Comparison of ENCODE assay signal across 9 mouse cellular contexts in genomic region chr17:50291485-50292200, GRCm38 (mm10). TPM values are rescaled to one million over a fixed set of nuclear protein-coding genes. Genes with fewer than 3 reads are reported as not detected.
A peak's percentile ranks its signal among the peaks of the same experiment; 100 is the strongest.
DNase-seq lines count a peak whose midpoint lies in the region; TF ChIP-seq lines count a peak whose summit lies in the region.
"Had no signal": no experiment of that assay in that cellular context is flagged by ENCODE, and none has a peak within 500 bp of the region (broad histone marks: within the 10 kb centered on the region; RNA-seq: fewer than 3 reads in every experiment).

No protein-coding gene starts in this region.

- intact Hi-C loops in heart, adult 2 months (cut with DNase I), result loop anchor here (1.0 to 5.0 kb wide), 6 partner anchors 41 to 504 kb away; partner anchors contain the start of gene Plcl2
- intact Hi-C loops in heart, postnatal 36 days (cut with DNase I), result loop anchor here (1.0 to 10.0 kb wide), 6 partner anchors 123 to 504 kb away; partner anchors contain the start of gene Plcl2

- H3K27ac ChIP-seq in heart, adult 2 months, result no peak overlapping the region
- no peak overlapping the region for H3K27ac ChIP-seq in thymus, adult 2 months (ENCODE audit: control insufficient read depth, insufficient read depth, low read length)

- H3K4me1 ChIP-seq in heart, adult 2 months (ENCODE audit: control insufficient read depth, insufficient read depth, low read length), result no peaks in the 10 kb centered on the region
- no peaks in the 10 kb centered on the region for H3K4me1 ChIP-seq in thymus, adult 2 months (replicated peaks; ENCODE audit: control insufficient read depth, insufficient read depth, low read length)

- peak; percentile 80 for TF ChIP-seq CTCF in heart, adult 2 months (IDR thresholded peaks at IDR 0.05)
- no peak for TF ChIP-seq CTCF in thymus, adult 2 months (IDR thresholded peaks at IDR 0.05; ENCODE audit: borderline replicate concordance, control insufficient read depth, extremely low read depth, insufficient read depth, low read length, poor library complexity)

- no peaks in the 10 kb centered on the region for H3K36me3 ChIP-seq in heart, adult 2 months (ENCODE audit: control insufficient read depth, insufficient read depth, low read length)
- no peaks in the 10 kb centered on the region for H3K36me3 ChIP-seq in thymus, adult 2 months (ENCODE audit: control insufficient read depth, insufficient read depth, low read length)

- H3K4me3 ChIP-seq in heart, adult 2 months, result no peak overlapping the region
- no peak overlapping the region for H3K4me3 ChIP-seq in thymus, adult 2 months (ENCODE audit: control insufficient read depth, insufficient read depth, low read length)

- TF ChIP-seq EP300 in heart, adult 2 months (IDR thresholded peaks at IDR 0.05; ENCODE audit: insufficient read depth, low read depth, low read length), result no peak

- WGBS in heart, adult 2 months, result 6% methylated on average over 3 of the region's 3 CpGs
- 18% methylated on average over 3 of the region's 3 CpGs for WGBS in thymus, adult 2 months

- no peak overlapping the region for H3K9ac ChIP-seq in heart, adult 2 months (ENCODE audit: low read depth, low read length)

- no peak for DNase-seq in heart, adult 2 months
- no peak for DNase-seq in heart, postnatal 36 days
- peak; percentile 80 for DNase-seq in 416B (ENCODE audit: low read depth)
- peak; percentile 77 for DNase-seq in brain, adult 2 months (ENCODE audit: low read depth, low spot score)
- DNase-seq in induced T-regulatory cell, adult 2 months (ENCODE audit: low read depth), result peak; percentile 77
- no peak for DNase-seq in testis, postnatal 14 days (ENCODE audit: low spot score)
- DNase-seq in thymus, adult 2 months, result no peak
- no peak for DNase-seq in yolk sac, embryonic 10.5 days (ENCODE audit: low spot score)
- DNase-seq: liver, embryonic 13.5 days had no signal

- H3K27me3 ChIP-seq in heart, adult 2 months (ENCODE audit: control insufficient read depth, insufficient read depth, low read length), result no peaks in the 10 kb centered on the region
- H3K27me3 ChIP-seq in thymus, adult 2 months (ENCODE audit: control insufficient read depth, insufficient read depth, low read length), result no peaks in the 10 kb centered on the region
- H3K27me3 ChIP-seq: liver, embryonic 13.5 days had no signal

- TF ChIP-seq POLR2A in heart, adult 2 months (IDR thresholded peaks at IDR 0.05; ENCODE audit: insufficient read depth, low read depth, low read length), result no peak
- TF ChIP-seq POLR2A in thymus, adult 2 months (IDR thresholded peaks at IDR 0.05; ENCODE audit: control insufficient read depth, extremely low read depth, insufficient read depth, low read length, poor library complexity), result no peak

- no peaks in the 10 kb centered on the region for H3K79me2 ChIP-seq in heart, adult 2 months (replicated peaks; ENCODE audit: control insufficient read depth, insufficient read depth, low read length)

RNA-seq across cellular contexts. Expression of gene Dazl, which starts 1.8 kb away (rescaled TPM):
- total RNA-seq in heart, adult 2 months (2021), result under 1 TPM; 0.08 to 0.18 TPM
- 0.06 and 0.23 TPM in 2 replicates for polyA plus RNA-seq in heart, adult 2 months (2012; rRNA removed)
- under 1 TPM in 1 of 2 experiments, not detected in 1; 0.42 TPM for total RNA-seq in heart, postnatal 36 days (2021)
- 0.05 and 0.06 TPM in 2 replicates for polyA plus RNA-seq in thymus, adult 2 months (2012; rRNA removed)

Comparison
In these comparisons a context has a peak if more than half of its experiments do, and no peak if none do; other contexts are left out.
1. DNase-seq: peak in 416B (single experiment), brain, adult 2 months (single experiment) and induced T-regulatory cell, adult 2 months (single experiment); none in heart, adult 2 months (0 of 2), heart, postnatal 36 days (0 of 2), testis, postnatal 14 days (single experiment), thymus, adult 2 months (single experiment) and yolk sac, embryonic 10.5 days (single experiment).